Mouse (Mus musculus) liver, adult 2 months (tissue): ENCODE data around the gene Ppp6r3.

Source experiments
- CTCF ChIP-seq: fragments of 200-500 bp; IDR thresholded peaks from 2 replicates; pipeline ENCODE4 v1.5.1; 2011; ENCODE audit warnings: low read depth, low read length, control low read depth
- POLR2A ChIP-seq: fragments of 200-500 bp; IDR thresholded peaks from 2 replicates; pipeline ENCODE4 v1.6.1; 2011; ENCODE audit warnings: low read length, control low read depth; ENCODE audit not compliant: insufficient read depth; ENCODE audit errors: extremely low read depth

DNA sequence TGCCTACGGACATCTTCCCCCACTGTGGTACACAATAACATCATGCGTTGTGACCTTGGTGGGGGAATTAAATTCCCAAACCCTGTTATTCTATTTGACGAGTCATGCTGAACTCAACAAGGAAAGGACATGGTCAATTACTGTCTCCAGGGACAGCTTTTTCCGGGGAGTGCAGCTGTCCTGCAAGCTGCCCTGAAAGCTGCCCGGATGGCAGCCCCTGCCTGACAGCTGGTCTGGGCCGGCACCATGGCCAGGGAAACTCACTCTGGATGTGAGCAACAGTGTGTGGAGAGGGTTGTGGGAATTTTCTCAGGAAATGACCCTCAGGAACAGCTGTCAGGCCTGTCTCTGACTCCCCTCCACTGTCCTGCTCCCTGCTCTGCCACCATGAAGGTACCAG, 153.1 kb downstream of the Ppp6r3 start:
- no peak for TF ChIP-seq CTCF
- no peak for TF ChIP-seq POLR2A
